Mouse (Mus musculus): ENCODE results near the gene Afmid. TPM values are rescaled to one million over a fixed set of nuclear protein-coding genes. Genes with fewer than 3 reads are reported as not detected.

The Afmid gene
- 5.6 and 6.2 TPM in 2 replicates for polyA plus RNA-seq (2015; fragmentation: Nextera tagmentation; extraction: Ambion mirVana)

GRCm38 (mm10) chr11:117825333-117826101 is at the start of gene Afmid, which contains the start of gene Tk1:
Gene Afmid (plus strand): TSS chr11:117825924.
Gene Tk1 (minus strand): TSS chr11:117826092.
- Histone ChIP-seq H3K4me3 (peak within 1 kb of the TSS; percentile 63), H3K36me3 (peaks cover 29% of the 10 kb centered on the region), H3K4me1 (peaks cover 74% of the 10 kb centered on the region), H3K27ac (peak within 1 kb of the TSS; percentile 94), H3K4me2 (replicated peaks) (peak within 1 kb of the TSS; percentile 94), H3K9ac (peak within 1 kb of the TSS; percentile 82), H3K9me3 (no peaks in the 10 kb centered on the region), H3K27me3 (no peaks in the 10 kb centered on the region)
- peak; percentile 75 for ATAC-seq (ENCODE audit: low FRiP score, low read depth)
- WGBS, result under 1% methylated on average over 34 of the region's 34 CpGs

GRCm38 (mm10) chr11:117776085-117776792 is 49.5 kb upstream of the Afmid start:
- Histone ChIP-seq H3K36me3 (peaks cover 55% of the 10 kb centered on the region), H3K9me3 (no peaks in the 10 kb centered on the region), H3K27me3 (peaks cover 1% of the 10 kb centered on the region; the same call in 1 of the 2 replicates), H3K4me2 (replicated peaks) (no peak overlapping the region), H3K4me3 (no peak overlapping the region), H3K4me1 (peaks cover 29% of the 10 kb centered on the region), H3K9ac (no peak overlapping the region), H3K27ac (no peak overlapping the region)
- no peak for ATAC-seq (ENCODE audit: low FRiP score, low read depth)
- 92% methylated on average over 14 of the region's 14 CpGs for WGBS

GRCm38 (mm10) chr11:117777111-117777510 is 48.6 kb upstream of the Afmid start:
- no peak for ATAC-seq (ENCODE audit: low FRiP score, low read depth)
- no peak overlapping the region for H3K4me2 ChIP-seq (replicated peaks)

GRCm38 (mm10) chr11:117778031-117778430 is 47.7 kb upstream of the Afmid start:
- peaks cover 42% of the 10 kb centered on the region for H3K4me1 ChIP-seq
- ATAC-seq (ENCODE audit: low FRiP score, low read depth), result no peak
- no peak overlapping the region for H3K9ac ChIP-seq
- WGBS, result 93% methylated on average over 11 of the region's 11 CpGs
- H3K9me3 ChIP-seq, result no peaks in the 10 kb centered on the region
- H3K36me3 ChIP-seq, result peaks cover 38% of the 10 kb centered on the region
- no peak overlapping the region for H3K27ac ChIP-seq
- no peak overlapping the region for H3K4me2 ChIP-seq (replicated peaks)
- no peak overlapping the region for H3K4me3 ChIP-seq
- H3K27me3 ChIP-seq, result peaks cover 19% of the 10 kb centered on the region

More at GRCm38 (mm10) chr11:117777111-117777510, 48.6 kb upstream of the Afmid start:
- H3K4me1 ChIP-seq, result peaks cover 38% of the 10 kb centered on the region
- WGBS, result 83% methylated on average over 5 of the region's 5 CpGs
- H3K36me3 ChIP-seq, result peaks cover 48% of the 10 kb centered on the region
- no peak overlapping the region for H3K27ac ChIP-seq
- no peaks in the 10 kb centered on the region for H3K9me3 ChIP-seq
- H3K9ac ChIP-seq, result no peak overlapping the region
- H3K27me3 ChIP-seq, result peaks cover 10% of the 10 kb centered on the region
- no peak overlapping the region for H3K4me3 ChIP-seq

GRCm38 (mm10) chr11:117778851-117779433 is 46.8 kb upstream of the Afmid start:
- Histone ChIP-seq H3K27me3 (peaks cover 24% of the 10 kb centered on the region), H3K4me2 (replicated peaks) (peak overlapping the region; percentile 98), H3K4me1 (peaks cover 48% of the 10 kb centered on the region), H3K9me3 (no peaks in the 10 kb centered on the region), H3K36me3 (peaks cover 29% of the 10 kb centered on the region), H3K4me3 (peak overlapping the region; percentile 58), H3K27ac (peak overlapping the region; percentile 78; the same call in 1 of the 2 replicates), H3K9ac (peak overlapping the region; percentile 75)
- WGBS, result 50% methylated on average over 12 of the region's 12 CpGs
- no peak for ATAC-seq (ENCODE audit: low FRiP score, low read depth)

GRCm38 (mm10) chr11:117779434-117780198 is 46.1 kb upstream of the Afmid start:
- H3K27me3 ChIP-seq, result peaks cover 28% of the 10 kb centered on the region
- peak overlapping the region; percentile 58 for H3K4me3 ChIP-seq
- peaks cover 24% of the 10 kb centered on the region for H3K36me3 ChIP-seq
- H3K9ac ChIP-seq, result peak overlapping the region; percentile 75
- H3K4me1 ChIP-seq, result peaks cover 48% of the 10 kb centered on the region
- no peak; the same call in 1 of the 2 replicates for ATAC-seq (ENCODE audit: low FRiP score, low read depth)
- 4% methylated on average over 38 of the region's 38 CpGs for WGBS
- H3K27ac ChIP-seq, result peak overlapping the region; percentile 78
- peak overlapping the region; percentile 98 for H3K4me2 ChIP-seq (replicated peaks)
- H3K9me3 ChIP-seq, result no peaks in the 10 kb centered on the region

GRCm38 (mm10) chr11:117780199-117780515 is 45.6 kb upstream of the Afmid start:
- H3K4me3 ChIP-seq, result peak overlapping the region; percentile 58
- peaks cover 48% of the 10 kb centered on the region for H3K4me1 ChIP-seq

GRCm38 (mm10) chr11:117780582-117781111 is 45.1 kb upstream of the Afmid start:
- peak overlapping the region; percentile 98 for H3K4me2 ChIP-seq (replicated peaks)
- 1% methylated on average over 19 of the region's 19 CpGs for WGBS
- no peaks in the 10 kb centered on the region for H3K9me3 ChIP-seq
- H3K27me3 ChIP-seq, result peaks cover 28% of the 10 kb centered on the region
- peaks cover 48% of the 10 kb centered on the region for H3K4me1 ChIP-seq
- peaks cover 14% of the 10 kb centered on the region for H3K36me3 ChIP-seq
- peak overlapping the region; percentile 78 for H3K27ac ChIP-seq
- H3K4me3 ChIP-seq, result peak overlapping the region; percentile 58
- ATAC-seq (ENCODE audit: low FRiP score, low read depth), result peak; percentile 83
- H3K9ac ChIP-seq, result peak overlapping the region; percentile 75; the same call in 1 of the 2 replicates

More at GRCm38 (mm10) chr11:117780199-117780515, 45.6 kb upstream of the Afmid start:
- H3K9me3 ChIP-seq, result no peaks in the 10 kb centered on the region
- peak overlapping the region; percentile 78 for H3K27ac ChIP-seq
- peaks cover 19% of the 10 kb centered on the region for H3K36me3 ChIP-seq
- 0 out of 2 replicates have a peak, but pooled peaks have one; percentile 13 for ATAC-seq (ENCODE audit: low FRiP score, low read depth)
- peak overlapping the region; percentile 98 for H3K4me2 ChIP-seq (replicated peaks)
- WGBS, result under 1% methylated on average over 17 of the region's 17 CpGs
- H3K27me3 ChIP-seq, result peaks cover 28% of the 10 kb centered on the region
- H3K9ac ChIP-seq, result peak overlapping the region; percentile 75

- Histone ChIP-seq H3K36me3 (peaks cover 7% of the 10 kb centered on the region), H3K4me3 (peak overlapping the region; percentile 58), H3K4me1 (peaks cover 48% of the 10 kb centered on the region), H3K27me3 (peaks cover 28% of the 10 kb centered on the region), H3K27ac (peak overlapping the region; percentile 70), H3K9me3 (no peaks in the 10 kb centered on the region), H3K9ac (peak overlapping the region; percentile 19; the same call in 1 of the 2 replicates), H3K4me2 (replicated peaks) (peak overlapping the region; percentile 98)
- WGBS, result 17% methylated on average over 18 of the region's 18 CpGs
- no peak for ATAC-seq (ENCODE audit: low FRiP score, low read depth)
Observed at GRCm38 (mm10) chr11:117781199-117781821, 44.4 kb upstream of the Afmid start.

- Histone ChIP-seq H3K4me2 (replicated peaks) (peak within 1 kb of the TSS; percentile 98), H3K9ac (peak within 1 kb of the TSS; percentile 57), H3K27ac (peak within 1 kb of the TSS; percentile 70), H3K4me3 (peak within 1 kb of the TSS; percentile 58), H3K27me3 (peaks cover 28% of the 10 kb centered on the region), H3K9me3 (no peaks in the 10 kb centered on the region), H3K4me1 (peaks cover 48% of the 10 kb centered on the region), H3K36me3 (no peaks in the 10 kb centered on the region; the same call in 1 of the 2 replicates)
- WGBS, result 52% methylated on average over 24 of the region's 24 CpGs
- no peak for ATAC-seq (ENCODE audit: low FRiP score, low read depth)
Observed at GRCm38 (mm10) chr11:117781993-117782704, 43.6 kb upstream of the Afmid start, which contains the start of the genes Tmc8 and Tmc6. Gene Tmc8 (plus strand): TSS chr11:117782076. Gene Tmc6 (minus strand): TSS chr11:117782198.
